Mouse (Mus musculus): ENCODE data around the gene Pilrb1. TPM values are rescaled to one million over a fixed set of nuclear protein-coding genes. Genes with fewer than 3 reads are reported as not detected.
"Not testable (repeated sequence)": the region's sequence is repeated elsewhere in the genome, so short reads cannot be mapped to it uniquely, and the experiment has no call there.

Pilrb1 gene
- polyA plus RNA-seq, 1 experiment from 2014 or later: not detected

DNA sequence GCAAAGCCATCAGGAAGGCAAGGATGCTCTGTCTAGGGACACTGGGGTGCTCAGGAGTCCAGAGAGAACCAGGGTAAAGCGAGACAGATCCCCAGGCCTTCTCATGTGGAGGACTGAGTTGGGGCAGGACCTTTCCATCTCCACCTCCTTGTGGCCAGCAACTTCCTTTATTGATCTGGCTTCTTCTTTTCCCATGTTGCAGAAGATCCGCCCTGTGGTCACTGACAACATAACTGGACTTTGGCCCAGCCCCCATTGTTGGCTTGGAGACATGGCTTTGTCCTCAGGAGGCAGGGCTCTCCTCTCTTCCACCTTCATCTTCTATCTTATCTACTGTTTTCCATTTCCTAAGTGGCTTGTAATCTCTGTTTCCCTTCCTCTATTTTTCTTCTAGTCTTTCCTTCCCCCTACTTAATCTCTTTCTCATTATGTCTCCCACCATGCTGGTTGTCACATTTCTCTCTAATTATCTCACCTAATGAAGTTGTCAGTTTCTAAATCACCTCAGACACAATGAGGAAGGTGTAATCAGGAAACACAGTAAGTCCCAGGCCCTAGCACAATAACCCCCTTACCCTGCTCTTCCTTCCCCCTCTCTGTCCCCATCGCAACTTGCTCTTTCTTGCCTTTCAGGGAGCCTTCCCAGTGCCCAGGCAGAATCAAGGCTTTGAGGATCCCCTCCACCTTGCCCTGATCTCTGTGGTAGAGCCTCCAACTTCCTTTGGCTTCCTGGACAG lies 13.9 kb upstream of the Pilrb1 start, which contains the start of gene Pilrb2:
Pilrb2 (minus strand) TSS at position 172 of the 737 bp plus-strand sequence.
- H3K9ac ChIP-seq; ATAC-seq (ENCODE audit: low FRiP score); H3K9me3 ChIP-seq (ENCODE audit: control insufficient read depth, low read length); H3K4me1 ChIP-seq (replicated peaks; ENCODE audit: control insufficient read depth, insufficient read depth, low read length); H3K4me3 ChIP-seq (replicated peaks; ENCODE audit: low read length); H3K36me3 ChIP-seq (replicated peaks; ENCODE audit: control insufficient read depth, insufficient read depth); H3K4me2 ChIP-seq (replicated peaks); H3K27me3 ChIP-seq (ENCODE audit: control insufficient read depth, insufficient read depth, low read length); H3K27ac ChIP-seq; DNase-seq (ENCODE audit: low spot score): not testable (repeated sequence)
- WGBS: 66% methylated on average over 2 of the region's 3 CpGs

DNA sequence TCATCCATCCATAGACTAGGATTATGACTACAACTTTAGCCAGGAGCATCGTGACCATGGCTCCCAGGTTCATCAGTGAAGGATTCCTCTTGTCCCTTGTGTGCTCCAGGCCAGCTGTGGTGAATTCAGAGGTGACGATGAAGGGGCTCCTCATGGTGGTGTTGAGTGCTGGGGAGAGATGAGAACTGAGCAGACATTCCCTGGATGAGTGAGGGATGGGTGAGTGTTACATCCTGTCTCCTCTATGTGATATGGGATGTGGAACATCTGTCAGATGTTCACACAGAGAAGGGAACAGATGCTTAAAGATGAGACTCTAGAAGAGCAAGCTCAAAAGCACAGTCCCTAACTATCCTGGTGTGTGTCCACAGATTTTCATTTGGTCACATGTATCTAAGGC lies 10.7 kb upstream of the Pilrb1 start:
- not testable (repeated sequence) for H3K9me3 ChIP-seq (ENCODE audit: control insufficient read depth, low read length); H3K27me3 ChIP-seq (ENCODE audit: control insufficient read depth, insufficient read depth, low read length); ATAC-seq (ENCODE audit: low FRiP score); H3K27ac ChIP-seq; H3K4me1 ChIP-seq (replicated peaks; ENCODE audit: control insufficient read depth, insufficient read depth, low read length); H3K9ac ChIP-seq; DNase-seq (ENCODE audit: low spot score); H3K4me3 ChIP-seq (replicated peaks; ENCODE audit: low read length); H3K4me2 ChIP-seq (replicated peaks); H3K36me3 ChIP-seq (replicated peaks; ENCODE audit: control insufficient read depth, insufficient read depth)
- WGBS: 84% methylated on average over 2 of the region's 2 CpGs

DNA sequence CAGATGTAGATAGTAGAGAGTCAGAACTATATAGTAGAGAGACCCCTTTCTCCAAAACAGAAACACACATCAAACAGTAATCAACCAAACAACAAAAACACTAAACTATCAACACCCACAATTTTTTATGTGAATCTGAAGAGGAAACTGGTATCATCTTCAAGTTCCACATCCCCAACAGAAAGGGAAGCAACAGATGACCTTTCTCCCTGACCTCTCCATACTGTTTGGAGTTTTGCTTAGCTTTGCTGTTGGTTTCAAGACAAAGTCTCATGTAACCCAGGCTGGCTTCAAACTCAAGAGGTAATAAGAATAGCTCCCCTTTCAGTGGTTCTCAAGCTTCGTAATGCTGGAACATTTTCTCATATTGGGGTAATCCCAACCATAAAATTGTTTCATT lies 6.1 kb upstream of the Pilrb1 start:
- not testable (repeated sequence) for H3K36me3 ChIP-seq (replicated peaks; ENCODE audit: control insufficient read depth, insufficient read depth); H3K9ac ChIP-seq; H3K27me3 ChIP-seq (ENCODE audit: control insufficient read depth, insufficient read depth, low read length); DNase-seq (ENCODE audit: low spot score); H3K4me3 ChIP-seq (replicated peaks; ENCODE audit: low read length); H3K9me3 ChIP-seq (ENCODE audit: control insufficient read depth, low read length); H3K27ac ChIP-seq; H3K4me2 ChIP-seq (replicated peaks); H3K4me1 ChIP-seq (replicated peaks; ENCODE audit: control insufficient read depth, insufficient read depth, low read length); ATAC-seq (ENCODE audit: low FRiP score)
- 97% methylated on average over 1 of the region's 1 CpGs for WGBS

- not testable (repeated sequence) for H3K36me3 ChIP-seq (replicated peaks; ENCODE audit: control insufficient read depth, insufficient read depth); H3K27ac ChIP-seq; H3K27me3 ChIP-seq (ENCODE audit: control insufficient read depth, insufficient read depth, low read length); H3K4me2 ChIP-seq (replicated peaks); H3K9me3 ChIP-seq (ENCODE audit: control insufficient read depth, low read length); DNase-seq (ENCODE audit: low spot score); ATAC-seq (ENCODE audit: low FRiP score); H3K4me1 ChIP-seq (replicated peaks; ENCODE audit: control insufficient read depth, insufficient read depth, low read length); H3K4me3 ChIP-seq (replicated peaks; ENCODE audit: low read length); H3K9ac ChIP-seq
- whole genome bisulfite sequencing: 81% methylated on average over 4 of the region's 5 CpGs
Observed at GRCm38 (mm10) chr5:137856870-137857269, 1.0 kb downstream of the Pilrb1 start.

- H3K9ac ChIP-seq; ATAC-seq (ENCODE audit: low FRiP score); H3K27ac ChIP-seq; H3K27me3 ChIP-seq (ENCODE audit: control insufficient read depth, insufficient read depth, low read length); H3K4me3 ChIP-seq (replicated peaks; ENCODE audit: low read length); DNase-seq (ENCODE audit: low spot score); H3K9me3 ChIP-seq (ENCODE audit: control insufficient read depth, low read length); H3K4me2 ChIP-seq (replicated peaks); H3K4me1 ChIP-seq (replicated peaks; ENCODE audit: control insufficient read depth, insufficient read depth, low read length); H3K36me3 ChIP-seq (replicated peaks; ENCODE audit: control insufficient read depth, insufficient read depth): not testable (repeated sequence)
- WGBS: 86% methylated on average over 3 of the region's 3 CpGs
Observed at GRCm38 (mm10) chr5:137854907-137855306, 3.0 kb downstream of the Pilrb1 start.

DNA sequence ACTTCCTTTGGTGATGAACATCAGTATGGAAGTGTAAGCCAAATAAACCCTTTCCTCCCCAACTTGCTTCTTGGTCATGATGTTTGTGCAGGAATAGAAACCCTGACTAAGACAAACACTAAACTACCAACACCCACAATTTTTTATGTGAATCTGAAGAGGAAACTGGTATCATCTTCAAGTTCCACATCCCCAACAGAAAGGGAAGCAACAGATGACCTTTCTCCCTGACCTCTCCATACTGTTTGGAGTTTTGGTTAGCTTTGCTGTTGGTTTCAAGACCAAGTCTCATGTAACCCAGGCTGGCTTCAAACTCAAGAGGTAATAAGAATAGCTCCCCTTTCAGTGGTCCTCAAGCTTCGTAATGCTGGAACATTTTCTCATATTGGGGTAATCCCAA lies 7.6 kb downstream of the Pilrb1 start:
- not testable (repeated sequence) for H3K9me3 ChIP-seq (ENCODE audit: control insufficient read depth, low read length); H3K27ac ChIP-seq; H3K36me3 ChIP-seq (replicated peaks; ENCODE audit: control insufficient read depth, insufficient read depth); ATAC-seq (ENCODE audit: low FRiP score); H3K4me2 ChIP-seq (replicated peaks); H3K4me3 ChIP-seq (replicated peaks; ENCODE audit: low read length); DNase-seq (ENCODE audit: low spot score); H3K4me1 ChIP-seq (replicated peaks; ENCODE audit: control insufficient read depth, insufficient read depth, low read length); H3K27me3 ChIP-seq (ENCODE audit: control insufficient read depth, insufficient read depth, low read length); H3K9ac ChIP-seq
- WGBS: 90% methylated on average over 1 of the region's 1 CpGs

GRCm38 (mm10) chr5:137837110-137837509 lies 20.8 kb downstream of the Pilrb1 start:
- not testable (repeated sequence) for ATAC-seq (ENCODE audit: low FRiP score); H3K4me3 ChIP-seq (replicated peaks; ENCODE audit: low read length); DNase-seq (ENCODE audit: low spot score); H3K4me1 ChIP-seq (replicated peaks; ENCODE audit: control insufficient read depth, insufficient read depth, low read length); H3K36me3 ChIP-seq (replicated peaks; ENCODE audit: control insufficient read depth, insufficient read depth); H3K4me2 ChIP-seq (replicated peaks); H3K27me3 ChIP-seq (ENCODE audit: control insufficient read depth, insufficient read depth, low read length); H3K9me3 ChIP-seq (ENCODE audit: control insufficient read depth, low read length); H3K9ac ChIP-seq; H3K27ac ChIP-seq

- DNase-seq (ENCODE audit: low spot score): no peak
- no peak overlapping the region for H3K4me2 ChIP-seq (replicated peaks)
- no peak for ATAC-seq (ENCODE audit: low FRiP score)
- no peak overlapping the region for H3K4me3 ChIP-seq (replicated peaks; ENCODE audit: low read length)
- H3K9me3 ChIP-seq (ENCODE audit: control insufficient read depth, low read length): no peaks in the 10 kb centered on the region
- H3K36me3 ChIP-seq (replicated peaks; ENCODE audit: control insufficient read depth, insufficient read depth): no peaks in the 10 kb centered on the region
- H3K27me3 ChIP-seq (ENCODE audit: control insufficient read depth, insufficient read depth, low read length): no peaks in the 10 kb centered on the region
- no peak overlapping the region for H3K9ac ChIP-seq
- no peaks in the 10 kb centered on the region for H3K4me1 ChIP-seq (replicated peaks; ENCODE audit: control insufficient read depth, insufficient read depth, low read length)
- no peak overlapping the region for H3K27ac ChIP-seq
Observed at GRCm38 (mm10) chr5:137836611-137837010, 21.3 kb downstream of the Pilrb1 start.

DNA sequence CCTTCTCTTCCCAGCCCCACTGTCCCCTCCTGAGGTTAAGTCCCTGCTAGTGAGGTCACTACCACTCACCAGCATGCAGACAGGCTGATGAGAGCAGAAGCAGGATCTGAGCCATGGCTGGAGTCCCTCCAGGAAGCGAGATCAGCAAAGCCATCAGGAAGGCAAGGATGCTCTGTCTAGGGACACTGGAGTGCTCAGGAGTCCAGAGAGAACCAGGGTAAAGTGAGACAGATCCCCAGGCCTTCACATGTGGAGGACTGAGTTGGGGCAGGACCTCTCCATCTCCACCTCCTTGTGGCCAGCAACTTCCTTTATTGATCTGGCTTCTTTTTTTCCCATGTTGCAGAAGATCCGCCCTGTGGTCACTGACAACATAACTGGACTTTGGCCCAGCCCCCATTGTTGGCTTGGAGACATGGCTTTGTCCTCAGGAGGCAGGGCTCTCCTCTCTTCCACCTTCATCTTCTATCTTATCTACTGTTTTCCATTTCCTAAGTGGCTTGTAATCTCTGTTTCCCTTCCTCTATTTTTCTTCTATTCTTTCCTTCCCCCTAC lies 21.9 kb downstream of the Pilrb1 start, which contains the start of gene Pilra:
Pilra (minus strand) TSS at position 316 of the 555 bp plus-strand sequence.
- DNase-seq (ENCODE audit: low spot score); H3K9ac ChIP-seq; H3K4me1 ChIP-seq (replicated peaks; ENCODE audit: control insufficient read depth, insufficient read depth, low read length); H3K27me3 ChIP-seq (ENCODE audit: control insufficient read depth, insufficient read depth, low read length); H3K9me3 ChIP-seq (ENCODE audit: control insufficient read depth, low read length); H3K4me3 ChIP-seq (replicated peaks; ENCODE audit: low read length); H3K4me2 ChIP-seq (replicated peaks); H3K27ac ChIP-seq; H3K36me3 ChIP-seq (replicated peaks; ENCODE audit: control insufficient read depth, insufficient read depth); ATAC-seq (ENCODE audit: low FRiP score): not testable (repeated sequence)
- 83% methylated on average over 2 of the region's 2 CpGs for WGBS

Data from hindbrain, embryonic 14.5 days (tissue).